Mouse (Mus musculus): Measurements from ENCODE around the gene Magt1. TPM values are rescaled to one million over a fixed set of nuclear protein-coding genes. Genes with fewer than 3 reads are reported as not detected.
"Not testable (repeated sequence)": the region's sequence is repeated elsewhere in the genome, so short reads cannot be mapped to it uniquely, and the experiment has no call there.

Gene Magt1
- polyA plus RNA-seq, 2 experiments from 2014 or later, result 25.6 to 30.8 TPM

- ATAC-seq, result peak; percentile 82
Observed at GRCm38 (mm10) chrX:105946357-105946756, 65.3 kb downstream of the Magt1 start.

GRCm38 (mm10) chrX:105939245-105939644 is 72.5 kb downstream of the Magt1 start:
- no peak for ATAC-seq

- ATAC-seq, result no peak
Observed at GRCm38 (mm10) chrX:105937736-105938135, 74.0 kb downstream of the Magt1 start.

DNA sequence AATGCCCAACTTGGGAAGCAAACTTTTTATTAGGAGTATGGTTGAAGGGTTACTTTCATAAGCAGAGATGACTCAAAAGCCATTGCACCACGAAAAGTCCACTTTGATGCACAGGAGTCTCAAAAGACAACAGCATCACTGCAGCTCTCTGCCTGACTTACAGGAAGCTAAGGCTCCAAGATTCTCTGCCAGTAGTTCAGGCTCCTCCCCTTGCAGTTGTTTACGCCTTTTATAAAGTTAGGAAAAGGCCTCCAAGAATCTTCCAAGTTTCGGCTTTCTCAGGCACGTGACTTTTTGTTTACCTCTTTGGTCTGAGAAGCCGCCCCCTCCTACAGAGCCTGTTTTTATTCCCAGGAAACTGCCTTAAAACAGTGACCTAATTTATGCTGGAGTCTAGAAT is 77.4 kb downstream of the Magt1 start:
- ATAC-seq, result no peak

- peak; percentile 5 for ATAC-seq
Observed at GRCm38 (mm10) chrX:105929478-105930038, 82.1 kb downstream of the Magt1 start.

- peak; percentile 83 for ATAC-seq
Observed at GRCm38 (mm10) chrX:105928861-105929477, 82.7 kb downstream of the Magt1 start, which contains the start of gene Atrx. TSS of gene Atrx (minus strand) at chrX:105929403.

DNA sequence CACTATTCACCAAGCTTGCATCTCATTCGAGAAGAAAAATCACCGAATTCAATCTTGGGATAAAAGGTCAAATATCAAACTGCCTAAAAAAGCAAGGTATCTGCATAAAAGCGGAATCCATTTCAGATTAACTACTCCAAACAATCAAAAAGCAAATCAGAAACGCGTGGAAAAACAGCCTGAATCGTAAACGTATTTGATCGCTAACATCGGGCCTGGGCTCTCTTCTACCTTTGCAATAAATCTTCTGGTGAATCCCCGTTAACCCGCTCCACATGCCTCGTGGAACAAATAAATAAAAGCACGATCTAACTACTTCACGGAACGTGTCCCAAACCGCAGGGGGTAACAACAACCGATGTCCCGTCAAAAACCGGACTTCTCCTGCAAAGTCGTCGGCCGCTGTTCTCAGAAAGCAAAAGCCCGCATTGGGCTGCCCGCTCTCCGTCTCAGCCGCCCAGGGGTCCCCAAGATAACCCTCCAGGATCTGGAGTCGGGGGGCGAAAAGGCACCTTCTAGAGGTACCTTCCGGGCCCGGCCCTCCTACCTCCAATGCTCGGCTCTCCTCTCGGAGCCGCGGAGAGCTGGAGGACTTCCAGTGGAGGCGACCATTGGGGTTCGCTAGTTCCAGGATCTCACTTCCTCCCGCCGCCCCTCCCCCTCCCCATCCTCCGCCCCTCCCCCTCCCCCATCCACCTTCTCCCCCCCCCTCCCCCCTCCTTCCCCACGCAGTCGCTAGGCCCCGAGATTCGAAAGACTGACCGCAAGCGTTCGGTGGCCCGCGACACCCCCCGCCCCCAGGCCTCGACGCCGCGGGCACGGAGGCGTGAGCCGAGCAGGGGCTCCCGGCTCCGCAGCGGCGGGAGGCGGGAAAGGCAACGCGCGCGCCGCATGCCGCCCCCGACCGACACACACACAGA is 83.5 kb downstream of the Magt1 start:
- peak; percentile 9 for ATAC-seq

DNA sequence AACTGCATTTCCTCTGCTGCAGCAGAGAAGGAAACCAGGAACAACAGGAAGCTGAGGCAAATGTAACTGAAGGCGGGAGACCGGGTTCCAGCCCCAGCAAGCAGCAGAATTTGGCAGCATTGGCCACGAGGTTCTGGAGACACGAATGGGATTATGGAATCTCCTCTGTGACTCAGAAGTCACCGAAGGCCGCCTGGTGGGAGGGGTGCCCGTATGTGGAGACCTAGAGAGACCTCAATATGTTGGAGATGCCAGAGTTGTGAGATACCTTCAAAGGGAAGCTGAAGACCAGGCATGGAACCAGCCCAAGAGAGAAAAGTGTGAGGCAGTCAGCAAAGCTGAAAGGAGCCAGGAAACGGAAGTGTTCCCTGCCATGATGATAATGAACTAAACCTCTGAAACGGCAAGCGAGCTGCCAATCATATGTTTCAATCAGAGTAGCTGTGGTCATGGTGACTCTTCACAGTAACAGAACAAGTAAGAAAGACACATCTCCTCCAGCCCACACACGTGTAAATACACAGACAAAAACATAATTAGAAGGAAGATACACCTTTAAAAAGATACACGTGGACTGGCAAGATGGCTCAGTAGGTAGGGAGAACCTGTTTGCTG is 85.5 kb downstream of the Magt1 start:
- ATAC-seq, result peak; percentile 76

- ATAC-seq, result no peak
Observed at GRCm38 (mm10) chrX:105924326-105925070, 87.2 kb downstream of the Magt1 start.

GRCm38 (mm10) chrX:105923896-105924295 is 87.8 kb downstream of the Magt1 start:
- no peak for ATAC-seq

DNA sequence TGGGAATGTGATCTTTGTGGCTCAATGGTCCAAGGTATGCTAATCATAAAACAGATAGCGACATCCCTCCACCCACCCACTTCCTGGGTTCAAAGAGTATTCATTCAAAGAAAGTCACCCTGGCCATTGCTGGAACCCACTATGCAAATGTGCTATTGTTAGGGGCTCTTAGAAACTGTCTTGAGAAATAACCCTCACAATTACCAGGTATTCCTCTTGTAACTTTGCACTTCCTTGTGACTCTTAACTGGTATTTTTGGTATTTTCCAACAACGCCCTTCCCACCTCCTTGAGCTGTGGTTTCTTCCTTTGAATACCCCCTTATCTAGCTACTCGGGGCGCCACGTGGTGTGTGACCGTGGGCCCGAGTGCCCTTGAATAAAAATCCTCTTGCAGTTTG is 88.7 kb downstream of the Magt1 start:
- not testable (repeated sequence) for ATAC-seq

DNA sequence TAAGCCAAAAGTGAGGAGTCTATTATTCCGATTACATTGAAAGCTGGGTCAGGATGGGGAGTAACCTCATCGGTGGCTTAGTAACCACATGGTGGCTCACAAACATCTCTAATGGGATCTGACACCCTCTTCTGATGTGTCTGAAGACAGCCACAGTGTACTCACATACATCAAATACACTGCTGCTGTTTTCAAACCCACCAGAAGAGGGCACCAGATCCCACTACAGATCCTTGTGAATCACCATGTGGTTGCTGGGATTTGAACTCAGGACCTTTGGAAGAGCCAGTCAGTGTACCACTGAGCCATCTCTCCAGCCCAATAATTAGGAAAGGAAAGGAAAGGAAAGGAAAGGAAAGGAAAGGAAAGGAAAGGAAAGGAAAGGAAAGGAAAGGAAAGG is 90.3 kb downstream of the Magt1 start:
- ATAC-seq, result peak; percentile 27

Other genes starting within 250 kb of the Magt1 start
- gene Fgf16, start 247.6 kb downstream of the Magt1 start, polyA plus RNA-seq (2017; shearing (Covaris generic)), result under 1 TPM; 0.51 to 0.65 TPM
- gene Atrx, start 82.5 kb downstream of the Magt1 start, polyA plus RNA-seq (2017; shearing (Covaris generic)), result 100 to 1,000 TPM; 334 to 414 TPM
- gene Cox7b, start 3.8 kb upstream of the Magt1 start, polyA plus RNA-seq (2017; shearing (Covaris generic)), result 100 to 1,000 TPM; 132 to 352 TPM
- 10 to 100 TPM in 1 of 2 experiments, 1 to 10 TPM in 1; 8.7 to 11.7 TPM for gene Atp7a, start 15.4 kb upstream of the Magt1 start, polyA plus RNA-seq (2017; shearing (Covaris generic))
- not detected for gene Tlr13, start 131.3 kb upstream of the Magt1 start, polyA plus RNA-seq (2017; shearing (Covaris generic))
- 100 to 1,000 TPM; 128 to 183 TPM for gene Pgk1, start 175.2 kb upstream of the Magt1 start, polyA plus RNA-seq (2017; shearing (Covaris generic))
- gene Taf9b, start 209.3 kb upstream of the Magt1 start, polyA plus RNA-seq (2017; shearing (Covaris generic)), result 10 to 100 TPM; 44.2 to 52.8 TPM
- gene Fnd3c2, start 243.5 kb upstream of the Magt1 start, polyA plus RNA-seq (2017; shearing (Covaris generic)), result not detected

Data from CD4-positive, CD25-positive, alpha-beta regulatory T cell, adult 4 months (primary cell).